Mouse (Mus musculus): Measurements from ENCODE around the gene Pcna. TPM values are rescaled to one million over a fixed set of nuclear protein-coding genes. Genes with fewer than 3 reads are reported as not detected.

Pcna gene
- polyA plus RNA-seq, 1 experiment, result 38.2 TPM

DNA sequence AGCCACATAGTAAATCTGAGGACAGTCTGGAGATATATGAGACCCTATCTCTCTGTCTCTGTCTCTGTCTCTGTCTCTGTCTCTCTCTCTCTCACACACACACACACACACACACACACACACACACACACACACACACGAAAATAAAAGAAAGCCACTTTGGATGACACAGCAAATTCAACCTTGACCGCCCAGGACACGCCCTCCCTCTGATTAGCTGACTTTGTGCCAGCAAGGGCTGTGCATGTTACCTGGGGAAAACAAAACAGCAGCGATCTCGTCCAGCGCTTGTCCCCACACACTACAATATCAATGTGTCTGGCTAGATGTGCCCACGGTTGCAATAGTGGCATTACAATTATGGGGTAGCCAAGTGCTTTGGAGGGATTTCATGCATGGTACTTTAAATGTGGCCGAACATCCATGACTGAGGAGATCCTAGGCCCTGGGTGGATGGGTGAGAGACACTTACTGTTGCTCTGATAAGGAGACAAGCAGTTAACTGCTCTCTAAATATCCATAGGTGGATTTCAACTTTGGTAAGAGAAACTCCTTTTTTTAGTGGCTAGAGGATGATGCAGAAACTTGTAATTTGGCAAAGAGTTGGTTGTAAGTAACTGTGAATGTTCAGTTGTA, 44.8 kb downstream of the Pcna start:
- no peaks in the 10 kb centered on the region for H3K27me3 ChIP-seq (replicated peaks; ENCODE audit: control insufficient read depth, insufficient read depth, low read length)
- TF ChIP-seq POLR2A (IDR thresholded peaks at IDR 0.05; ENCODE audit: low read depth, low read length), result no peak
- no peaks in the 10 kb centered on the region for H3K36me3 ChIP-seq (ENCODE audit: control insufficient read depth, insufficient read depth, low read length)
- no peaks in the 10 kb centered on the region for H3K4me1 ChIP-seq (ENCODE audit: control insufficient read depth, insufficient read depth, low read length)
- WGBS, result 61% methylated on average over 8 of the region's 8 CpGs
- H3K4me3 ChIP-seq (ENCODE audit: insufficient read depth, low read depth, low read length), result no peak overlapping the region
- no peak overlapping the region for H3K27ac ChIP-seq (ENCODE audit: insufficient read depth, low read depth, low read length)
- peak; percentile 21 for DNase-seq

- WGBS, result 90% methylated on average over 16 of the region's 16 CpGs
- no peaks in the 10 kb centered on the region for H3K4me1 ChIP-seq (ENCODE audit: control insufficient read depth, insufficient read depth, low read length)
- DNase-seq, result no peak
- no peak for TF ChIP-seq CTCF (conservative IDR thresholded peaks at IDR 0.05; ENCODE audit: insufficient read depth, insufficient read length, low read depth, low read length)
- no peak for TF ChIP-seq POLR2A (IDR thresholded peaks at IDR 0.05; ENCODE audit: low read depth, low read length)
- no peaks in the 10 kb centered on the region for H3K27me3 ChIP-seq (replicated peaks; ENCODE audit: control insufficient read depth, insufficient read depth, low read length)
- H3K4me3 ChIP-seq (ENCODE audit: insufficient read depth, low read depth, low read length), result no peak overlapping the region
- no peaks in the 10 kb centered on the region for H3K36me3 ChIP-seq (ENCODE audit: control insufficient read depth, insufficient read depth, low read length)
- H3K27ac ChIP-seq (ENCODE audit: insufficient read depth, low read depth, low read length), result no peak overlapping the region
These were observed 46.7 kb downstream of the Pcna start for GRCm38 (mm10) chr2:132206316-132206881.

GRCm38 (mm10) chr2:132205549-132205948, 47.6 kb downstream of the Pcna start:
- WGBS, result 58% methylated on average over 4 of the region's 4 CpGs
- H3K27ac ChIP-seq (ENCODE audit: insufficient read depth, low read depth, low read length), result no peak overlapping the region
- no peak for TF ChIP-seq CTCF (conservative IDR thresholded peaks at IDR 0.05; ENCODE audit: insufficient read depth, insufficient read length, low read depth, low read length)
- no peak for TF ChIP-seq POLR2A (IDR thresholded peaks at IDR 0.05; ENCODE audit: low read depth, low read length)
- no peak overlapping the region for H3K4me3 ChIP-seq (ENCODE audit: insufficient read depth, low read depth, low read length)
- no peaks in the 10 kb centered on the region for H3K4me1 ChIP-seq (ENCODE audit: control insufficient read depth, insufficient read depth, low read length)
- no peaks in the 10 kb centered on the region for H3K36me3 ChIP-seq (ENCODE audit: control insufficient read depth, insufficient read depth, low read length)
- H3K27me3 ChIP-seq (replicated peaks; ENCODE audit: control insufficient read depth, insufficient read depth, low read length), result no peaks in the 10 kb centered on the region
- no peak for DNase-seq

DNA sequence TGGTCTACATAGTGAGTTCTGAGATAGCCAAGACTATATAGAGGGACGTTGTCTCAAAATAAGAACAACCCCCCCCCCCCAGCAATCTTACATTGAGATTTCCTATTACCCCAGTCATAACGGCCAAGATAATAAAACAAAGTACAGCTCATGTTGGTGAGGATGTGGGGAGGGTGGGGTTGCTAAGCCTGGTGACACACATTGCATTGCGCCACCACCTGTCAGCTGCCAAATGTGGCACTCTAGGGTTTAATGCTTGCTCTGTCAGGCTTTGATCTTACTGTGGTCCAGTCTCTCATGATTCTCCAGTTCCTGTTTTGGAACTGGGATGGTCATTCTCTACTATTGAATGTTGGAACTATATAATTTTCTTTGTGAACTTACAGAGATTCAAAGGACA, 49.3 kb downstream of the Pcna start:
- no peak for DNase-seq
- Histone ChIP-seq H3K4me1 (ENCODE audit: control insufficient read depth, insufficient read depth, low read length) (no peaks in the 10 kb centered on the region), H3K27me3 (replicated peaks; ENCODE audit: control insufficient read depth, insufficient read depth, low read length) (no peaks in the 10 kb centered on the region), H3K36me3 (ENCODE audit: control insufficient read depth, insufficient read depth, low read length) (no peaks in the 10 kb centered on the region), H3K4me3 (ENCODE audit: insufficient read depth, low read depth, low read length) (no peak overlapping the region), H3K27ac (ENCODE audit: insufficient read depth, low read depth, low read length) (no peak overlapping the region)
- WGBS, result 79% methylated on average over 3 of the region's 3 CpGs
- no peak for TF ChIP-seq CTCF (conservative IDR thresholded peaks at IDR 0.05; ENCODE audit: insufficient read depth, insufficient read length, low read depth, low read length)
- no peak for TF ChIP-seq POLR2A (IDR thresholded peaks at IDR 0.05; ENCODE audit: low read depth, low read length)

DNA sequence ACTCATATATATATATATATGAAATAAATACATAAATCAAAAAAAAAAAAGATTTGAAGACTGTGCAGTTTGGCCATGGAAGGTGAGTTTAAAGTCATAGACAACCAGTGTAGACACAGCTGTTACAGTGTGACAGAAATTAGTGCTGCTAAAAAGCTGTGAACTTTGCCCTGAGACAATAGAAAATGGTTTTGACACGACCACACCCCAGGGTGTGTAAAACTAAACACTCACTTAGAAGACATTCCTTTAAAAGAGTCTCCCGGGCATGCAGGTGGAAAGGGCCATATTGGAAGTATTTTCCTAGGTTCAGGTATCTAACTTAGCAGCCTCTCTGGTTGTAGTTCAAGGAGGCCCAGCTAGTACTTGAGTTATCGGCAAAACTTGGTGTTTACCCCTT, 49.9 kb downstream of the Pcna start:
- Histone ChIP-seq H3K4me3 (ENCODE audit: insufficient read depth, low read depth, low read length) (no peak overlapping the region), H3K4me1 (ENCODE audit: control insufficient read depth, insufficient read depth, low read length) (no peaks in the 10 kb centered on the region), H3K27ac (ENCODE audit: insufficient read depth, low read depth, low read length) (no peak overlapping the region), H3K27me3 (replicated peaks; ENCODE audit: control insufficient read depth, insufficient read depth, low read length) (no peaks in the 10 kb centered on the region), H3K36me3 (ENCODE audit: control insufficient read depth, insufficient read depth, low read length) (no peaks in the 10 kb centered on the region)
- no peak for DNase-seq
- TF ChIP-seq POLR2A (IDR thresholded peaks at IDR 0.05; ENCODE audit: low read depth, low read length), result no peak
- no peak for TF ChIP-seq CTCF (conservative IDR thresholded peaks at IDR 0.05; ENCODE audit: insufficient read depth, insufficient read length, low read depth, low read length)
- 69% methylated on average over 3 of the region's 3 CpGs for WGBS

Other genes with a start within 250 kb of the Pcna start
- gene Rassf2, start 223.1 kb downstream of the Pcna start, polyA plus RNA-seq (2012; rRNA removed), result 4.6 and 9.2 TPM in 2 replicates
- 15.3 and 15.7 TPM in 2 replicates for gene Slc23a2, start 108.2 kb downstream of the Pcna start, polyA plus RNA-seq (2012; rRNA removed)
- gene Tmem230, start 5.5 kb downstream of the Pcna start, polyA plus RNA-seq (2012; rRNA removed), result 42.7 and 57.5 TPM in 2 replicates
- gene Cds2, start 9.8 kb upstream of the Pcna start, polyA plus RNA-seq (2012; rRNA removed), result 47.3 and 48.1 TPM in 2 replicates
- gene Prokr2, start 132.1 kb upstream of the Pcna start, polyA plus RNA-seq (2012; rRNA removed), result not detected in 2 replicates

Data from kidney, adult 2 months (tissue).